Mouse (Mus musculus) liver, adult 2 months (tissue): Measurements from ENCODE around the gene Rps11. TPM values are rescaled to one million over a fixed set of nuclear protein-coding genes. Genes with fewer than 3 reads are reported as not detected.
"Not testable (repeated sequence)": the region's sequence is repeated elsewhere in the genome, so short reads cannot be mapped to it uniquely, and the experiment has no call there.

Experiments
- DNase-seq: peaks from one replicate; pipeline ENCODE4 v3.0.0-alpha.2; 2011; ENCODE audit warnings: low read depth, low spot score; ENCODE audit errors: extremely low read depth
- H3K27ac ChIP-seq: fragments of 200-500 bp; replicated peaks from 2 replicates; pipeline ENCODE4 v1.5.1; 2012; ENCODE audit warnings: low read depth, mild to moderate bottlenecking, control low read depth, inconsistent platforms, low read length; ENCODE audit not compliant: insufficient read depth
- H3K27me3 ChIP-seq: fragments of 200-500 bp; 2 replicates; pipeline ENCODE4 v1.6.1; 2012; ENCODE audit warnings: mild to moderate bottlenecking, moderate library complexity, low read length, inconsistent platforms; ENCODE audit not compliant: control insufficient read depth, insufficient read depth
- H3K36me3 ChIP-seq: fragments of 200-500 bp; 2 replicates; pipeline ENCODE4 v1.6.1; 2012; ENCODE audit warnings: low read length, inconsistent platforms; ENCODE audit not compliant: control insufficient read depth, insufficient read depth
- H3K4me1 ChIP-seq: fragments of 200-500 bp; 2 replicates; pipeline ENCODE4 v1.6.1; 2011; ENCODE audit warnings: low read length; ENCODE audit not compliant: control insufficient read depth, insufficient read depth
- H3K4me3 ChIP-seq: fragments of 200-500 bp; 2 replicates; pipeline ENCODE4 v1.5.1; 2011; ENCODE audit warnings: low read depth, mild to moderate bottlenecking, control low read depth, low read length, moderate library complexity; ENCODE audit not compliant: insufficient read depth
- H3K79me2 ChIP-seq: fragments of 200-500 bp; 2 replicates; pipeline ENCODE4 v1.6.1; 2012; ENCODE audit warnings: inconsistent platforms, mild to moderate bottlenecking, low read length, moderate library complexity; ENCODE audit not compliant: control insufficient read depth, insufficient read depth
- H3K9ac ChIP-seq: fragments of 200-500 bp; 2 replicates; pipeline ENCODE4 v1.6.1; 2012; ENCODE audit warnings: low read depth, mild to moderate bottlenecking, control low read depth, inconsistent platforms, low read length
- CTCF ChIP-seq: fragments of 200-500 bp; IDR thresholded peaks from 2 replicates; pipeline ENCODE4 v1.5.1; 2011; ENCODE audit warnings: low read depth, low read length, control low read depth
- POLR2A ChIP-seq: fragments of 200-500 bp; IDR thresholded peaks from 2 replicates; pipeline ENCODE4 v1.6.1; 2011; ENCODE audit warnings: low read length, control low read depth; ENCODE audit not compliant: insufficient read depth; ENCODE audit errors: extremely low read depth
- WGBS: fragments of 180-500 bp; shearing (Covaris S2); methylation state at CpG from one replicate; pipeline ENCODE4 v1.1.7; 2018; 5-methylcytosine and 5-hydroxymethylcytosine counted together
- polyA plus RNA-seq: library from polyadenylated mRNA; depleted of rRNA; stranded (reverse); fragments of >200 nt; gene quantifications from 2 replicates; pipeline ENCODE4 v1.2.3, GENCODE M21; 2012
- total RNA-seq: library from RNA; depleted of rRNA; stranded (reverse); fragments of >200 nt; gene quantifications from 2 replicates; pipeline ENCODE4 v1.2.3, GENCODE M21; 2014

Gene Rps11
- total and polyA plus RNA-seq, 2 experiments, result 95.1 to 355 TPM

DNA sequence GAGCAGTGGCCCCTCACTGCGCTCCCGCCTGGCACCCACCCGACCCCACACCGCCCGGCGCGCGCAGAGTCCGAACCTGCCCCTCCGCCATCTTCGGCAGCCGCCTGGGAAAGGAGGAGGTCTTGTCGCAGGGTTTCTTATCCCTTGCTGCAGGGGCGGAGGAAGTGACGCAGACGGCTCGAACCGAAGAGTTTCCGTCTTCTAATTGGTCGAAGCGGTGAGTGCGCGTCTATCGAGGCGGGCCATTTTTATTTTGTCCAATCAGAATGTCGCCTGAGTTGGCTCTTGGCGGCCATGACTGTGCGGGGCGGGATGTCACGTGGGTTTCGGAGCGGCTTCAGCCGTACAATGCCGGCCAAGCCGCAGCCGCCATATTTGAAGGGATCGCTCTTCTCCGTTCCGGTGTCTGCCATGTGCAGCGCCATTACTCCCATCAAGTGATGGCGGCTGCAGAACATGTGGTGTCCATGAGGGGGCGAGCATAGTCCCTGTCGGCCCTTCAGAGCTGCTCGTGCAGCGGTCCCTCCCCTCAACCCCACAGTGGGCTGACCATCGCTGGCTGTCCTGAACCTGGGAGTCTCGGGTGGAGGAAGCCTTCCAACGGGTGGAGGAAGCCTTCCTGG, 4.5 kb upstream of the Rps11 start, which contains the start of gene Rpl13a:
Gene Rpl13a (minus strand): TSS at position 138 of the 623 bp plus-strand sequence.
- peaks cover 11% of the 10 kb centered on the region; the same call in 1 of the 2 replicates for H3K79me2 ChIP-seq
- peak within 1 kb of the TSS; percentile 90 for H3K27ac ChIP-seq
- TF ChIP-seq POLR2A (peak; percentile 94), CTCF (peak; percentile 86)
- peak; percentile 94 for DNase-seq
- no peaks in the 10 kb centered on the region for H3K27me3 ChIP-seq
- H3K4me1 ChIP-seq, result peaks cover 33% of the 10 kb centered on the region
- H3K36me3 ChIP-seq, result peaks cover 18% of the 10 kb centered on the region; the same call in 1 of the 2 replicates
- WGBS, result under 1% methylated on average over 48 of the region's 48 CpGs
- peak within 1 kb of the TSS; percentile 95 for H3K9ac ChIP-seq
- H3K4me3 ChIP-seq, result peak within 1 kb of the TSS; percentile 90

- peak overlapping the region; percentile 90 for H3K4me3 ChIP-seq
- peaks cover 38% of the 10 kb centered on the region for H3K4me1 ChIP-seq
- H3K9ac ChIP-seq, result peak overlapping the region; percentile 95
- no peak for DNase-seq
- H3K27ac ChIP-seq, result peak overlapping the region; percentile 83
- 1% methylated on average over 6 of the region's 6 CpGs for WGBS
- no peaks in the 10 kb centered on the region for H3K27me3 ChIP-seq
- H3K36me3 ChIP-seq, result peaks cover 21% of the 10 kb centered on the region; the same call in 1 of the 2 replicates
- H3K79me2 ChIP-seq, result peaks cover 11% of the 10 kb centered on the region; the same call in 1 of the 2 replicates
- TF ChIP-seq POLR2A (no peak), CTCF (no peak)
Observed at GRCm38 (mm10) chr7:45127700-45128224, 3.5 kb upstream of the Rps11 start.

DNA sequence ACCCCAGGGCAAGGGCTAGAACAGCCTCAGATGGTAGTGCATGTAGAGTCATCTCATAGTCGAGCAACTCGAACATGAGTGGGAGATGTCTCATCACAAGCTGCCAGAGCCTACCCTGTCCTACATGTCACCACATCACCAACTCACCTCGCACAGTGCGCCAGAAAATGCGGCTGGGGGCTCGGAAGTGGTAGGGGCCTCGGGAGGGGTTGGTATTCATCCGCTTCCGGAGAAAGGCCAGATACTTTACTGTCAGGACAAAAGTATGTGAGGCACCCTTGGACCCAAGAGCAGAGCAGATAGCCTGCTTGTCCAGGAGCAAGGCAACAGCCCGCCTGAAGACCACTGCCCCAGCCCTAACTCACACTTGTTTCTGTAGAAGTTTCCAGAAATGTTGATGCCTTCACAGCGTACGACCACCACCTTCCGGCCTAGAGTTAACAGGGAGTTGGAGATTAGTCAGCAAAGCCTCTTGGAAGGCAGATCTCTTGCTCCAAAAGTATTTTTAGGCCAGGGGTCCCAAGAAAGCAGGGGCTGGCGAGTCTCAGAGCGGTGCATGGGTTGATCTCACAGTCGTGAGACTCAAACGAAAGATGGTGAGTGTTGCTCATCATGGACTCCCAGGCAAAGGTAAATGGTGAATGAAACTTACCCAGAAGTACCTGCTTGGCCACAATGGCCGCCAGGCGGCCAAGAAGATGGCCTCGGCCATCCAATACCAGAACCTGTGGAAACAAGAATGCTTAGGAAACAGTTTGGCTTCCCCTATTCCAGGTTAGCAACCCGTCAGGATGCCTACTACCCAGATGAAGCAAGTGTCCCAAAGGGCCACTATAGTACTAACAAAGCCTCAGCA, 2.8 kb upstream of the Rps11 start:
- DNase-seq, result no peak
- WGBS, result 31% methylated on average over 21 of the region's 21 CpGs
- Histone ChIP-seq H3K27me3 (no peaks in the 10 kb centered on the region), H3K4me3 (peak overlapping the region; percentile 90; the same call in 1 of the 2 replicates), H3K36me3 (peaks cover 25% of the 10 kb centered on the region; the same call in 1 of the 2 replicates), H3K27ac (peak overlapping the region; percentile 22; the same call in 1 of the 2 replicates), H3K4me1 (peaks cover 41% of the 10 kb centered on the region), H3K79me2 (peaks cover 11% of the 10 kb centered on the region; the same call in 1 of the 2 replicates), H3K9ac (peak overlapping the region; percentile 95)
- TF ChIP-seq CTCF (peak; percentile 11; the same call in 1 of the 2 replicates), POLR2A (no peak)

GRCm38 (mm10) chr7:45126147-45126843, 2.1 kb upstream of the Rps11 start:
- Histone ChIP-seq H3K27ac (no peak overlapping the region), H3K27me3 (no peaks in the 10 kb centered on the region), H3K4me3 (no peak overlapping the region), H3K9ac (peak overlapping the region; percentile 95), H3K4me1 (peaks cover 35% of the 10 kb centered on the region), H3K79me2 (peaks cover 11% of the 10 kb centered on the region; the same call in 1 of the 2 replicates), H3K36me3 (peaks cover 29% of the 10 kb centered on the region; the same call in 1 of the 2 replicates)
- no peak for DNase-seq
- TF ChIP-seq CTCF, result no peak
- TF ChIP-seq POLR2A, result no peak
- WGBS, result 78% methylated on average over 17 of the region's 17 CpGs

GRCm38 (mm10) chr7:45125649-45126048, 1.4 kb upstream of the Rps11 start:
- not testable (repeated sequence) for H3K27me3 ChIP-seq, H3K27ac ChIP-seq, H3K4me3 ChIP-seq, DNase-seq, H3K9ac ChIP-seq
- H3K79me2 ChIP-seq, result peaks cover 11% of the 10 kb centered on the region; the same call in 1 of the 2 replicates
- 86% methylated on average over 5 of the region's 5 CpGs for WGBS
- H3K4me1 ChIP-seq, result peaks cover 31% of the 10 kb centered on the region
- peaks cover 30% of the 10 kb centered on the region; the same call in 1 of the 2 replicates for H3K36me3 ChIP-seq
